Mouse (Mus musculus) embryonic facial prominence, embryonic 11.5 days (tissue): ENCODE data around the gene Trank1. TPM values are rescaled to one million over a fixed set of nuclear protein-coding genes. Genes with fewer than 3 reads are reported as not detected.

Experiments
- ATAC-seq: fragments of 200-750 bp; cut with Nextera tagmentation; replicated peaks from 2 replicates; pipeline ENCODE4 v1.8.0; 2017; ENCODE audit warnings: low read depth; ENCODE audit not compliant: insufficient number of reproducible peaks, low FRiP score, low TSS enrichment
- DNase-seq: peaks from one replicate; pipeline ENCODE4 v3.0.0-alpha.2; 2015; ENCODE audit warnings: low spot score
- H3K27ac ChIP-seq: fragments of 300-500 bp; sonication (generic); replicated peaks from 2 replicates; pipeline ENCODE4 v1.5.1; 2014; ENCODE audit warnings: mild to moderate bottlenecking, low read depth, low read length, control low read depth
- H3K27me3 ChIP-seq: fragments of 300-500 bp; sonication (generic); 2 replicates; pipeline ENCODE4 v1.6.1; 2014; ENCODE audit warnings: mild to moderate bottlenecking, low read length, moderate library complexity, mixed read lengths; ENCODE audit not compliant: control insufficient read depth, insufficient read depth
- H3K36me3 ChIP-seq: fragments of 300-500 bp; sonication (generic); replicated peaks from 2 replicates; pipeline ENCODE4 v1.6.1; 2014; ENCODE audit warnings: low read depth, mild to moderate bottlenecking, low read length, moderate library complexity, mixed read lengths; ENCODE audit not compliant: control insufficient read depth, insufficient read depth
- H3K4me1 ChIP-seq: fragments of 300-500 bp; sonication (generic); 2 replicates; pipeline ENCODE4 v1.6.1; 2014; ENCODE audit warnings: low read length, mixed read lengths; ENCODE audit not compliant: control insufficient read depth, insufficient read depth
- H3K4me2 ChIP-seq: fragments of 300-500 bp; sonication (generic); 2 replicates; pipeline ENCODE4 v1.6.1; 2014; ENCODE audit warnings: low read depth, mild to moderate bottlenecking, control low read depth, low read length, moderate library complexity
- H3K4me3 ChIP-seq: fragments of 300-500 bp; sonication (generic); 2 replicates; pipeline ENCODE4 v1.5.1; 2014; ENCODE audit warnings: low read depth, low read length, control low read depth
- H3K9ac ChIP-seq: fragments of 300-500 bp; sonication (generic); replicated peaks from 2 replicates; pipeline ENCODE4 v1.6.1; 2014; ENCODE audit warnings: mild to moderate bottlenecking, control low read depth, low read length
- H3K9me3 ChIP-seq: fragments of 300-500 bp; sonication (generic); replicated peaks from 2 replicates; pipeline ENCODE4 v1.6.1; 2016; ENCODE audit warnings: mild to moderate bottlenecking, low read length, inconsistent platforms, mixed read lengths; ENCODE audit not compliant: control insufficient read depth
- whole genome bisulfite sequencing: fragments of 180-500 bp; shearing (Covaris S2); extraction: QIAGEN DNeasy Blood & Tissue Kit; methylation state at CpG from one replicate; pipeline ENCODE4 v1.1.7; 2014; 5-methylcytosine and 5-hydroxymethylcytosine counted together
- polyA plus RNA-seq: library from polyadenylated mRNA; unstranded; fragments of >200 nt; fragmentation: Nextera tagmentation; extraction: Ambion mirVana; gene quantifications from 2 replicates; pipeline ENCODE4 v1.2.1, GENCODE M21; 2014

Trank1 gene
- polyA plus RNA-seq, 1 experiment from 2014 or later, result 0.11 TPM

DNA sequence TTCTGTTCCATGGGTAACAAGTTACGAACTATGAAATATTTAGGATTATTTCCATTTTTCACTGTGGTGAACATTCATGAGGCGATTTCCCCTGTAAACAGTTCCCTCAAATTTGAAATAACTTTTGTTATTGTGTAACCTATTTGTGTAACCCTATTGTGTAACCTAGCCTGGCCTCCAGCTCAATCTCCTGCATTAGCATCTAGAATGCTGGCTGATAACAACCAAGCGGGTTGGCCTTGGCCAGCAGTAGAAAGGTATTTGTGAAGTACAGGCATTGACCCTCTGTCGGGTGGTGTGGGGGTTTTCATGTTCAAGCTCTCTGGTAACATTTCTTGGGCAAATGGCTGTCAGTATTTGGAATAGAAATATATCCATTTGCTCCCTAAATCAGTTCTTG lies 18.3 kb downstream of the Trank1 start:
- Histone ChIP-seq H3K36me3 (no peaks in the 10 kb centered on the region), H3K4me3 (no peak overlapping the region), H3K4me1 (no peaks in the 10 kb centered on the region), H3K9ac (no peak overlapping the region), H3K9me3 (no peaks in the 10 kb centered on the region), H3K27ac (no peak overlapping the region), H3K4me2 (no peak overlapping the region), H3K27me3 (no peaks in the 10 kb centered on the region)
- DNase-seq (no peak), ATAC-seq (no peak)
- 88% methylated on average over 4 of the region's 4 CpGs for WGBS

- no peaks in the 10 kb centered on the region for H3K9me3 ChIP-seq
- DNase-seq (no peak), ATAC-seq (no peak)
- 73% methylated on average over 2 of the region's 2 CpGs for WGBS
- H3K4me2 ChIP-seq, result no peak overlapping the region
- no peak overlapping the region for H3K4me3 ChIP-seq
- no peaks in the 10 kb centered on the region for H3K4me1 ChIP-seq
- no peaks in the 10 kb centered on the region for H3K27me3 ChIP-seq
- H3K27ac ChIP-seq, result no peak overlapping the region
- no peaks in the 10 kb centered on the region for H3K36me3 ChIP-seq
- no peak overlapping the region for H3K9ac ChIP-seq
These were observed 22.3 kb downstream of the Trank1 start for GRCm38 (mm10) chr9:111333790-111334189.

- H3K36me3 ChIP-seq, result no peaks in the 10 kb centered on the region
- H3K4me2 ChIP-seq, result no peak overlapping the region
- no peak overlapping the region for H3K4me3 ChIP-seq
- H3K9me3 ChIP-seq, result no peaks in the 10 kb centered on the region
- H3K27me3 ChIP-seq, result no peaks in the 10 kb centered on the region
- no peak for DNase-seq
- no peaks in the 10 kb centered on the region for H3K4me1 ChIP-seq
- no peak for ATAC-seq
- 67% methylated on average over 4 of the region's 4 CpGs for WGBS
- no peak overlapping the region for H3K9ac ChIP-seq
- no peak overlapping the region for H3K27ac ChIP-seq
These were observed 23.1 kb downstream of the Trank1 start for GRCm38 (mm10) chr9:111334555-111335164.

DNA sequence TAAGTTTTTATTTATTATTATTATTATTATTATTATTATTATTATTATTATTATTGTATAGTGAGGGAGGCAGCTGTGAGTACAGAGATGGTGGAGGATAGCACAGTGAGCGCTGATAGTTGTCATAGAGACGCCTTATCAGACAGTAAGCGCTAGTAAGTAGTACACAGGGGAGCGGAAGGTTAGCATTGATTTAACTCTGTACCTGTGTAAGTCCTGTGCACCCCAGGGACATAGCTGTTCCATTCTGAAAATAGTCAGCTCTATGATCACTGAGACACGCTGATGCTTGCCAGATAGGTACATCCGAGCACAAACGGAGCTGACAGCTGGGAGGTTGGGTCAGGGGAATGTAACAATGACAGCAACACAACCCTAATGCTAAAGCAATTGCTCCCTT lies 39.7 kb downstream of the Trank1 start:
- Histone ChIP-seq H3K4me3 (no peak overlapping the region), H3K4me2 (no peak overlapping the region), H3K4me1 (no peaks in the 10 kb centered on the region), H3K36me3 (no peaks in the 10 kb centered on the region), H3K9me3 (no peaks in the 10 kb centered on the region), H3K27me3 (no peaks in the 10 kb centered on the region), H3K9ac (no peak overlapping the region), H3K27ac (no peak overlapping the region)
- no peak for ATAC-seq
- WGBS, result 81% methylated on average over 7 of the region's 7 CpGs
- no peak for DNase-seq

DNA sequence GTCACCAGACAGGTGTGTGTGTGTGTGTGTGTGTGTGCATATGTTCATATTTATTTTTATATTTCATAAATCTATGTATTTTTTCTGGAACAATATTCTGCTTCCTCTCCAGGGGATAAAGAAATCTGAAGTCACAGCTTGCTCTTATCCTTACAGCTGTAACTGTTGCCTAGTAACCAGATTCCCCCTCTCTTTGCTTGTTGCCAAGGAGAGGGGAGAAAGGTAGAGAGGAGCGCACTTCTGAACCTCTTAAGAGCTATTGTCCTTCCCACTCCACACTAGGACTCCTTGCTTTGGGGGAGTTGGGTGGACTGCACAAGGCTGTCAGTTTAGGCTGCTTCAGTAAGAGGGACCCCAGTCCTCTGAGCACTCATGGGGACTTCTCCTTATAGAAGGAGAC lies 40.1 kb downstream of the Trank1 start:
- H3K4me2 ChIP-seq, result no peak overlapping the region
- H3K9me3 ChIP-seq, result no peaks in the 10 kb centered on the region
- no peaks in the 10 kb centered on the region for H3K36me3 ChIP-seq
- no peaks in the 10 kb centered on the region for H3K4me1 ChIP-seq
- H3K9ac ChIP-seq, result no peak overlapping the region
- 73% methylated on average over 1 of the region's 1 CpGs for WGBS
- ATAC-seq, result no peak
- no peak for DNase-seq
- no peaks in the 10 kb centered on the region for H3K27me3 ChIP-seq
- no peak overlapping the region for H3K4me3 ChIP-seq
- no peak overlapping the region for H3K27ac ChIP-seq

GRCm38 (mm10) chr9:111352646-111353045 lies 41.1 kb downstream of the Trank1 start:
- WGBS, result 79% methylated on average over 3 of the region's 3 CpGs
- no peaks in the 10 kb centered on the region for H3K9me3 ChIP-seq
- no peak for DNase-seq

GRCm38 (mm10) chr9:111355041-111355440 lies 43.5 kb downstream of the Trank1 start:
- no peak overlapping the region for H3K27ac ChIP-seq
- ATAC-seq (no peak), DNase-seq (no peak)
- no peaks in the 10 kb centered on the region for H3K27me3 ChIP-seq
- H3K4me3 ChIP-seq, result no peak overlapping the region
- no peak overlapping the region for H3K4me2 ChIP-seq
- no peaks in the 10 kb centered on the region for H3K36me3 ChIP-seq
- no peaks in the 10 kb centered on the region for H3K4me1 ChIP-seq
- H3K9ac ChIP-seq, result no peak overlapping the region
- no peaks in the 10 kb centered on the region for H3K9me3 ChIP-seq
- 62% methylated on average over 4 of the region's 4 CpGs for WGBS

More at GRCm38 (mm10) chr9:111352646-111353045, 41.1 kb downstream of the Trank1 start:
- Histone ChIP-seq H3K27me3 (no peaks in the 10 kb centered on the region), H3K4me2 (no peak overlapping the region), H3K4me3 (no peak overlapping the region), H3K9ac (no peak overlapping the region), H3K4me1 (no peaks in the 10 kb centered on the region), H3K36me3 (no peaks in the 10 kb centered on the region), H3K27ac (no peak overlapping the region)
- no peak for ATAC-seq

- DNase-seq, result peak; percentile 61
- no peak for ATAC-seq
- WGBS, result 44% methylated on average over 3 of the region's 3 CpGs
These were observed 44.8 kb downstream of the Trank1 start for GRCm38 (mm10) chr9:111356386-111356785.

More at GRCm38 (mm10) chr9:111356386-111356785, 44.8 kb downstream of the Trank1 start:
- Histone ChIP-seq H3K27ac (no peak overlapping the region), H3K4me2 (no peak overlapping the region), H3K9ac (no peak overlapping the region), H3K27me3 (no peaks in the 10 kb centered on the region), H3K36me3 (no peaks in the 10 kb centered on the region), H3K9me3 (no peaks in the 10 kb centered on the region), H3K4me1 (no peaks in the 10 kb centered on the region), H3K4me3 (no peak overlapping the region)
